Mouse (Mus musculus) spleen, adult 18-20 months (tissue): ENCODE measurements around the gene Irf2.

Experiments
- DNase-seq, 2 experiments: peaks; one replicate each; pipeline ENCODE4 v3.0.0; 2022; ENCODE audit warnings: mixed read lengths in 2 of 2

Irf2 gene

GRCm38 (mm10) chr8:46758676-46759075, 19.1 kb downstream of the Irf2 start:
- DNase-seq: no peak

- no peak for DNase-seq
These were observed 20.0 kb downstream of the Irf2 start for GRCm38 (mm10) chr8:46759562-46759961.

- DNase-seq: no peak
These were observed 21.2 kb downstream of the Irf2 start for GRCm38 (mm10) chr8:46760701-46761100.

GRCm38 (mm10) chr8:46761454-46761853, 21.9 kb downstream of the Irf2 start:
- DNase-seq: no peak

- no peak for DNase-seq
These were observed 30.1 kb downstream of the Irf2 start for GRCm38 (mm10) chr8:46769408-46770180.

GRCm38 (mm10) chr8:46770905-46771516, 31.5 kb downstream of the Irf2 start:
- DNase-seq: no peak

GRCm38 (mm10) chr8:46772801-46773200, 33.3 kb downstream of the Irf2 start:
- DNase-seq: no peak

- peak in 1 of 2 experiments; percentile 26 for DNase-seq
These were observed 38.4 kb downstream of the Irf2 start for GRCm38 (mm10) chr8:46777760-46778460.

GRCm38 (mm10) chr8:46781067-46781657, 41.6 kb downstream of the Irf2 start:
- no peak for DNase-seq

GRCm38 (mm10) chr8:46782254-46782653, 42.7 kb downstream of the Irf2 start:
- DNase-seq: no peak

- no peak for DNase-seq
These were observed 45.5 kb downstream of the Irf2 start for GRCm38 (mm10) chr8:46785070-46785469.

- DNase-seq: no peak
These were observed 46.4 kb downstream of the Irf2 start for GRCm38 (mm10) chr8:46785926-46786325.

GRCm38 (mm10) chr8:46789091-46789881, 49.8 kb downstream of the Irf2 start:
- DNase-seq: no peak

GRCm38 (mm10) chr8:46791664-46792371, 52.3 kb downstream of the Irf2 start:
- no peak for DNase-seq

- DNase-seq: no peak
These were observed 53.1 kb downstream of the Irf2 start for GRCm38 (mm10) chr8:46792653-46793052.

GRCm38 (mm10) chr8:46793248-46793647, 53.7 kb downstream of the Irf2 start:
- DNase-seq: no peak

- DNase-seq: no peak
These were observed 54.8 kb downstream of the Irf2 start for GRCm38 (mm10) chr8:46794317-46794716.

- DNase-seq: no peak
These were observed 59.7 kb downstream of the Irf2 start for GRCm38 (mm10) chr8:46799212-46799611.

- no peak for DNase-seq
These were observed 60.2 kb downstream of the Irf2 start for GRCm38 (mm10) chr8:46799706-46800105.

GRCm38 (mm10) chr8:46801153-46801684, 61.7 kb downstream of the Irf2 start:
- DNase-seq: no peak

GRCm38 (mm10) chr8:46802009-46802408, 62.5 kb downstream of the Irf2 start:
- no peak for DNase-seq

GRCm38 (mm10) chr8:46804721-46805120, 65.2 kb downstream of the Irf2 start:
- DNase-seq: no peak
